Mouse (Mus musculus) ES-Bruce4 (cell line): ENCODE data around the gene Ifitm2.

Experiments
- CTCF ChIP-seq: IDR thresholded peaks from one replicate; pipeline ENCODE4 v1.8.1; 2011; ENCODE audit warnings: low read depth, low read length
- EP300 ChIP-seq: IDR thresholded peaks from 2 replicates; pipeline ENCODE4 v1.6.1; 2011; ENCODE audit warnings: low read depth, low read length; ENCODE audit not compliant: insufficient read depth
- POLR2A ChIP-seq: IDR thresholded peaks from one replicate; pipeline ENCODE4 v1.8.1; 2011; ENCODE audit warnings: low read length; ENCODE audit not compliant: insufficient read depth

DNA sequence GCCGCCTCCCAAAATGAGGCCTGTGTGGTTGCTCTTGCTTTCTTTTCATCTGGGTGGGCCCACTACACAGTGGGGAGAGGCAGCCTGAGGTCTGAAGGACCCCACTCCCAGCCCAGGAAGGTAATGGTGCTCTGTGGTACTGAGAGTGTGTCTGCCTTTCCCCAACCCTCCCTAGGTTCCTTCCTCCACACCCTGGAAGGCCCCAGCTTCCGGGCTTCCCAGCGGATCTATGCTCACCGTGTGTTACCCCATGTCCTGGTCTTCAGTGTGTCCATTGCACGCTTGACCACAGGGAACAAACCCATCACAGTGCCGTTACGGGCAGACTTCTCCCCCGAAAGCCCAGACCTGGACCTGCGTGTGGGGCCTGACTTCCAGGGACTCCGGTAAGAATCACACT, 13.0 kb downstream of the Ifitm2 start:
- TF ChIP-seq POLR2A (no peak), CTCF (no peak), EP300 (no peak)
